Mouse (Mus musculus) midbrain, embryonic 15.5 days (tissue): ENCODE measurements at regions not wholly inside any gene's neighbourhood (a gene's known extent, or its start where the extent isn't known, plus 50 kb on each side); places are given as distances from the start of the nearest gene placed in this dataset.
A peak's percentile ranks its signal among the peaks of the same experiment; 100 is the strongest.

Experiments used
- ATAC-seq: fragments of 200-750 bp; cut with Nextera tagmentation; replicated peaks from 2 replicates; pipeline ENCODE4 v1.8.0; 2017; ENCODE audit warnings: moderate TSS enrichment
- H3K27ac ChIP-seq: fragments of 300-500 bp; sonication (generic); 2 replicates; pipeline ENCODE4 v1.5.1; 2015; ENCODE audit warnings: mild to moderate bottlenecking, inconsistent platforms
- H3K27me3 ChIP-seq: fragments of 300-500 bp; sonication (generic); replicated peaks from 2 replicates; pipeline ENCODE4 v1.6.1; 2015; ENCODE audit warnings: inconsistent platforms
- H3K36me3 ChIP-seq: fragments of 300-500 bp; sonication (generic); replicated peaks from 2 replicates; pipeline ENCODE4 v1.6.1; 2015; ENCODE audit warnings: inconsistent platforms
- H3K4me1 ChIP-seq: fragments of 300-500 bp; sonication (generic); 2 replicates; pipeline ENCODE4 v1.6.1; 2015; ENCODE audit warnings: inconsistent platforms
- H3K4me2 ChIP-seq: fragments of 300-500 bp; sonication (generic); 2 replicates; pipeline ENCODE4 v1.6.1; 2015; ENCODE audit warnings: inconsistent platforms, mild to moderate bottlenecking, moderate library complexity
- H3K4me3 ChIP-seq: fragments of 300-500 bp; sonication (generic); 2 replicates; pipeline ENCODE4 v1.5.1; 2015; ENCODE audit warnings: mild to moderate bottlenecking, inconsistent platforms
- H3K9ac ChIP-seq: fragments of 300-500 bp; sonication (generic); 2 replicates; pipeline ENCODE4 v1.6.1; 2015; ENCODE audit warnings: mild to moderate bottlenecking, inconsistent platforms
- H3K9me3 ChIP-seq: fragments of 300-500 bp; sonication (generic); 2 replicates; pipeline ENCODE4 v1.6.1; 2016; ENCODE audit warnings: inconsistent platforms
- WGBS: fragments of 180-500 bp; shearing (Covaris S2); methylation state at CpG from one replicate; pipeline ENCODE4 v1.1.7; 2015; ENCODE audit warnings: mixed read lengths; 5-methylcytosine and 5-hydroxymethylcytosine counted together

- no peak overlapping the region for H3K4me2 ChIP-seq
- H3K9ac ChIP-seq, result no peak overlapping the region
- H3K4me3 ChIP-seq, result no peak overlapping the region
- WGBS, result 83% methylated on average over 5 of the region's 5 CpGs
- H3K36me3 ChIP-seq, result no peaks in the 10 kb centered on the region
- no peaks in the 10 kb centered on the region for H3K27me3 ChIP-seq
- no peak for ATAC-seq
- H3K9me3 ChIP-seq, result no peaks in the 10 kb centered on the region
- H3K27ac ChIP-seq, result no peak overlapping the region
- H3K4me1 ChIP-seq, result no peaks in the 10 kb centered on the region
These were observed 222.9 kb downstream of the CK137956 start for GRCm38 (mm10) chr4:127747876-127748275.

GRCm38 (mm10) chr4:127736781-127737180 lies 234.0 kb downstream of the CK137956 start:
- no peak for ATAC-seq
- H3K4me3 ChIP-seq, result no peak overlapping the region
- H3K4me1 ChIP-seq, result no peaks in the 10 kb centered on the region
- 83% methylated on average over 2 of the region's 2 CpGs for whole genome bisulfite sequencing
- no peak overlapping the region for H3K9ac ChIP-seq
- H3K27me3 ChIP-seq, result no peaks in the 10 kb centered on the region
- no peaks in the 10 kb centered on the region for H3K36me3 ChIP-seq
- H3K27ac ChIP-seq, result no peak overlapping the region
- H3K4me2 ChIP-seq, result no peak overlapping the region
- no peaks in the 10 kb centered on the region for H3K9me3 ChIP-seq

GRCm38 (mm10) chr4:127736151-127736550 lies 234.6 kb downstream of the CK137956 start:
- WGBS, result 69% methylated on average over 5 of the region's 5 CpGs
- Histone ChIP-seq H3K27ac (no peak overlapping the region), H3K4me2 (no peak overlapping the region), H3K4me3 (no peak overlapping the region), H3K4me1 (no peaks in the 10 kb centered on the region), H3K9ac (no peak overlapping the region), H3K9me3 (no peaks in the 10 kb centered on the region), H3K27me3 (no peaks in the 10 kb centered on the region), H3K36me3 (no peaks in the 10 kb centered on the region)
- ATAC-seq, result no peak

GRCm38 (mm10) chr4:127734641-127735040 lies 236.1 kb downstream of the CK137956 start:
- Histone ChIP-seq H3K9me3 (no peaks in the 10 kb centered on the region), H3K4me1 (no peaks in the 10 kb centered on the region), H3K27me3 (no peaks in the 10 kb centered on the region), H3K4me3 (no peak overlapping the region), H3K36me3 (no peaks in the 10 kb centered on the region), H3K27ac (no peak overlapping the region), H3K9ac (no peak overlapping the region), H3K4me2 (no peak overlapping the region)
- no peak for ATAC-seq
- 26% methylated on average over 8 of the region's 8 CpGs for WGBS

- ATAC-seq, result no peak
- Histone ChIP-seq H3K27ac (no peak overlapping the region), H3K4me1 (no peaks in the 10 kb centered on the region), H3K9ac (no peak overlapping the region), H3K4me2 (no peak overlapping the region), H3K27me3 (no peaks in the 10 kb centered on the region), H3K4me3 (no peak overlapping the region), H3K36me3 (no peaks in the 10 kb centered on the region), H3K9me3 (no peaks in the 10 kb centered on the region)
- 81% methylated on average over 5 of the region's 5 CpGs for WGBS
These were observed 252.1 kb downstream of the CK137956 start for GRCm38 (mm10) chr4:127718661-127719060.

- Histone ChIP-seq H3K27ac (peak overlapping the region; percentile 4; the same call in 1 of the 2 replicates), H3K36me3 (no peaks in the 10 kb centered on the region), H3K4me3 (no peak overlapping the region), H3K9me3 (no peaks in the 10 kb centered on the region), H3K4me1 (peaks cover 13% of the 10 kb centered on the region), H3K27me3 (no peaks in the 10 kb centered on the region), H3K4me2 (no peak overlapping the region), H3K9ac (no peak overlapping the region)
- peak; percentile 65 for ATAC-seq
- WGBS, result 68% methylated on average over 10 of the region's 10 CpGs
These were observed 258.5 kb downstream of the CK137956 start for GRCm38 (mm10) chr4:127712274-127712673.

- whole genome bisulfite sequencing, result 69% methylated on average over 4 of the region's 4 CpGs
- H3K4me2 ChIP-seq, result no peak overlapping the region
- H3K4me1 ChIP-seq, result peaks cover 13% of the 10 kb centered on the region
- no peaks in the 10 kb centered on the region for H3K27me3 ChIP-seq
- no peaks in the 10 kb centered on the region for H3K9me3 ChIP-seq
- no peak for ATAC-seq
- H3K36me3 ChIP-seq, result no peaks in the 10 kb centered on the region
- H3K27ac ChIP-seq, result 0 out of 2 replicates have a peak overlapping the region, but pooled peaks have one; percentile 13
- H3K9ac ChIP-seq, result no peak overlapping the region
- no peak overlapping the region for H3K4me3 ChIP-seq
These were observed 259.9 kb downstream of the CK137956 start for GRCm38 (mm10) chr4:127710816-127711215.

GRCm38 (mm10) chr4:127709746-127710145 lies 261.0 kb downstream of the CK137956 start:
- no peak for ATAC-seq

GRCm38 (mm10) chr4:127708186-127708585 lies 262.6 kb downstream of the CK137956 start:
- Histone ChIP-seq H3K9ac (no peak overlapping the region), H3K4me1 (peaks cover 13% of the 10 kb centered on the region), H3K27ac (no peak overlapping the region), H3K4me3 (no peak overlapping the region), H3K9me3 (no peaks in the 10 kb centered on the region), H3K4me2 (no peak overlapping the region), H3K36me3 (no peaks in the 10 kb centered on the region), H3K27me3 (no peaks in the 10 kb centered on the region)
- 85% methylated on average over 3 of the region's 3 CpGs for WGBS
- no peak for ATAC-seq

More at GRCm38 (mm10) chr4:127709746-127710145, 261.0 kb downstream of the CK137956 start:
- H3K9ac ChIP-seq, result no peak overlapping the region
- H3K27me3 ChIP-seq, result no peaks in the 10 kb centered on the region
- no peak overlapping the region for H3K27ac ChIP-seq
- WGBS, result 87% methylated on average over 6 of the region's 6 CpGs
- no peak overlapping the region for H3K4me2 ChIP-seq
- H3K36me3 ChIP-seq, result no peaks in the 10 kb centered on the region
- H3K4me1 ChIP-seq, result peaks cover 13% of the 10 kb centered on the region
- no peaks in the 10 kb centered on the region for H3K9me3 ChIP-seq
- H3K4me3 ChIP-seq, result no peak overlapping the region

- ATAC-seq, result no peak
- Histone ChIP-seq H3K9ac (no peak overlapping the region), H3K4me3 (no peak overlapping the region), H3K4me2 (no peak overlapping the region), H3K27ac (no peak overlapping the region), H3K27me3 (no peaks in the 10 kb centered on the region), H3K4me1 (peaks cover 13% of the 10 kb centered on the region), H3K9me3 (no peaks in the 10 kb centered on the region), H3K36me3 (no peaks in the 10 kb centered on the region)
- 88% methylated on average over 3 of the region's 3 CpGs for WGBS
These were observed 263.6 kb downstream of the CK137956 start for GRCm38 (mm10) chr4:127707126-127707525.

- 92% methylated on average over 11 of the region's 11 CpGs for WGBS
- ATAC-seq, result no peak
- no peaks in the 10 kb centered on the region for H3K36me3 ChIP-seq
- H3K9ac ChIP-seq, result no peak overlapping the region
- H3K4me2 ChIP-seq, result no peak overlapping the region
- H3K27ac ChIP-seq, result no peak overlapping the region
- no peaks in the 10 kb centered on the region for H3K27me3 ChIP-seq
- H3K9me3 ChIP-seq, result no peaks in the 10 kb centered on the region
- no peak overlapping the region for H3K4me3 ChIP-seq
- H3K4me1 ChIP-seq, result no peaks in the 10 kb centered on the region
These were observed 269.1 kb downstream of the CK137956 start for GRCm38 (mm10) chr4:127701651-127702050.

- Histone ChIP-seq H3K4me3 (no peak overlapping the region), H3K4me1 (no peaks in the 10 kb centered on the region; the same call in 1 of the 2 replicates), H3K36me3 (no peaks in the 10 kb centered on the region), H3K27ac (no peak overlapping the region), H3K9ac (no peak overlapping the region), H3K27me3 (no peaks in the 10 kb centered on the region), H3K9me3 (no peaks in the 10 kb centered on the region), H3K4me2 (no peak overlapping the region)
- WGBS, result 70% methylated on average over 4 of the region's 4 CpGs
- ATAC-seq, result no peak
These were observed 280.8 kb downstream of the CK137956 start for GRCm38 (mm10) chr4:127689986-127690385.

GRCm38 (mm10) chr4:127685021-127685420 lies 285.7 kb downstream of the CK137956 start:
- no peak for ATAC-seq
- H3K9ac ChIP-seq, result no peak overlapping the region
- WGBS, result 90% methylated on average over 3 of the region's 3 CpGs

More at GRCm38 (mm10) chr4:127685021-127685420, 285.7 kb downstream of the CK137956 start:
- H3K27me3 ChIP-seq, result no peaks in the 10 kb centered on the region
- H3K9me3 ChIP-seq, result no peaks in the 10 kb centered on the region
- H3K4me3 ChIP-seq, result no peak overlapping the region
- no peaks in the 10 kb centered on the region for H3K36me3 ChIP-seq
- H3K4me2 ChIP-seq, result no peak overlapping the region
- no peak overlapping the region for H3K27ac ChIP-seq
- H3K4me1 ChIP-seq, result no peaks in the 10 kb centered on the region; the same call in 1 of the 2 replicates
